Mouse (Mus musculus): ENCODE results near the gene Cd300ld3. TPM values are rescaled to one million over a fixed set of nuclear protein-coding genes. Genes with fewer than 3 reads are reported as not detected.

The Cd300ld3 gene
- total RNA-seq (2017), result 58.7 and 61.0 TPM in 2 replicates

DNA sequence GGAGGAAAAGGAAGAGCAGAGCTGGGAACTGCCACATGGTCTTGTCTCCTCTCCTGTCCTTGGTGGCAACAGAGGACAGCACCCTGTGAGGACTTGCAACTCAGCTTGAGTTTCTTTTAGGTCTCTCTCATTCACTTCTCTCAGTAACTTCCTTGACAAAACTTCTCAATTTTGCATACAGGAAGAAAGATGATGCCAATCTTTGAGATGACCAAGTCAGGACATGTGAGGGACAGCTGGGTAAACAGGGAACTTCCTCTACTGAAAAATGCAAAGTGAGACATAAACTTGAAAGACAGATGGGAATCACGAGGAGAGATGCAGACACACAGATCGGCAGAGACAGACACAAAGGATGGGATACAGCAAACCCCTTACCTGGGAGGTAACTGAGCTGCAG is at the start of gene Cd300ld3:
TSS of gene Cd300ld3 (minus strand) at position 151 of the 400 bp plus-strand sequence.
- ATAC-seq (ENCODE audit: extremely low read depth, insufficient number of reproducible peaks, low FRiP score, poor library complexity, severe bottlenecking), result no peak

DNA sequence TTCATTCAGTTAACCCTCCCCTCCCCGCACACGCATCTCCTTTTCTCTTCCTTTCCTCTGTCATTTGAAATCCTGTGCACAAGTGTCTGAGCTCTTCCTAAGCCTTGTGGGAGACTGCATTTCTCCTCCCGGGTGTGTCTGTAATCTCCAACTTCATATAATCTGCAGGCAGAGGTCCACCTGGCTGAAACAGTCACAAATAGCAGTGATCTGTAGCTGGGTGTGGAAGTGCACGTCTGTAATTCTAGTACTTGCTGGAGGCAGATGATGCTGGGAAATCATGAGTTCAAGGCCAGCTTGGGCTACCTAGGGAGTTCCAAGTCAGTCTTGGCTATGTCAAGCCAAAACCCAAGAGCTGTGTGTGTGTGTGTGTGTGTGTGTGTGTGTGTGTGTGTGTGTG is 43.9 kb upstream of the Cd300ld3 start:
- ATAC-seq (ENCODE audit: extremely low read depth, insufficient number of reproducible peaks, low FRiP score, poor library complexity, severe bottlenecking), result no peak

DNA sequence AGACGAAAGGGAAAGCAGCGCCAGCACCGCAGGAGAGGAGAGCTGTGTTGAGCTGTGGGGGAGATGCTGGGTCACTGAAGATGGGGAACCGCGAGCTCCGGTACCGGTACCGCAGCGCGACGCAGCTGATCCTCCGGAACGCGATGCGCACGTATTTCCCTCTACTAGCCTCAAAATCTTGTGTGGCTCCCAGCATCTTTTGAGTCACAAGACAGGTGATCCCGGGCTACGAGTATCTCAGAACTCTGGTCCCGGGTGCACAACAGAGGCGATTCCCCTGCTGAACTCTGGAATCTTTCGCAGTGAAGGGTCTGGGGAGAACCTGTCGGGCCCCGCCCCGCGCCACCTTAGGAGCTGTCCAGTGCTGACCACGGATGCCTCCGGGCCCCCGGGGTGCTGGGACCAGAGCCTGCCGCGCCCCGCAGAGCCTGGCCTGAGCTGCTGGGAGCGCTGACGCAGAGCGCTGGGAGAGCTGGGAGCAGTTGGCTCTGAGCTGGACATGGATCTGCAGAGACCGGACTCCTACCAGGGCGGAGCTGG is 43.2 kb upstream of the Cd300ld3 start, which contains the start of gene Rab37:
TSS of gene Rab37 (plus strand) at position 70 of the 540 bp plus-strand sequence.
- ATAC-seq (ENCODE audit: extremely low read depth, insufficient number of reproducible peaks, low FRiP score, poor library complexity, severe bottlenecking), result peak; percentile 21

DNA sequence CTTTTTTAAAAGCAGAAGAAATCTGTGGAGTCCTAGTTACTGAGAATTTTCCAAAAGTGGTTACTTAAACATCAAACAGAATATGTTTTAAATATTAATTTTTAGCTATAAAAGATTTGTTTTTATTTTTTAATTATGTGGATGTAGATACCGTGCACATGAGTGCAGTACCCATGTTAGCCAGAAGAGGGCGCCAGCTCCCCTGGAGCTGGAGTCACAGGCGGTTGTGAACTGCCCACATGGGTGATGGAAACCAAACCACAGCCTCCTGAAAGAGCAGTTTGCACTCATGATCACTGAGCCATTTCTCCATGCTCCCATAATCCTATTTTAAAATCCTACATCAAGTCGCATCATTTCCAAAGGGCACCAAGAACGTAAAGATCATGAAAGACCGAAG is 41.6 kb upstream of the Cd300ld3 start:
- no peak for ATAC-seq (ENCODE audit: extremely low read depth, insufficient number of reproducible peaks, low FRiP score, poor library complexity, severe bottlenecking)

DNA sequence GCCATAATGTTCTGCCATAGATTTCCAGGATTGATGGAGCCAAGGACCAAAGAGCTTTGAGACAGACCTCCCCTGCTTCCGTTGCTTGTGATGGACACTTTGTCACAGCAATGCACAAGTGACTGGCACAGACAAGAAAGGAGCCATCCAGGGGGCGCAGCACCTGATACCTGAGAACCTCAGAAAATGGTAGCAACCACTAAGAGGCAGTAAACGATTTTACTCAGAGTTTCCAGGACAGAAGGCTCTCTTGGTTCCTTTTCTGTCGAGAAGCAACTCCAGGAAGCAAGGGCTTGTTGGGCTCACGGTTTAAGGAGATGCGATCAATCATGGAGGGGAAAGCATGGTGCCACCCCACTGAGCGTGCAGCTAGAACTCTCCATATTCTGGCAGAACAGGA is 38.0 kb upstream of the Cd300ld3 start:
- ATAC-seq (ENCODE audit: extremely low read depth, insufficient number of reproducible peaks, low FRiP score, poor library complexity, severe bottlenecking), result no peak

DNA sequence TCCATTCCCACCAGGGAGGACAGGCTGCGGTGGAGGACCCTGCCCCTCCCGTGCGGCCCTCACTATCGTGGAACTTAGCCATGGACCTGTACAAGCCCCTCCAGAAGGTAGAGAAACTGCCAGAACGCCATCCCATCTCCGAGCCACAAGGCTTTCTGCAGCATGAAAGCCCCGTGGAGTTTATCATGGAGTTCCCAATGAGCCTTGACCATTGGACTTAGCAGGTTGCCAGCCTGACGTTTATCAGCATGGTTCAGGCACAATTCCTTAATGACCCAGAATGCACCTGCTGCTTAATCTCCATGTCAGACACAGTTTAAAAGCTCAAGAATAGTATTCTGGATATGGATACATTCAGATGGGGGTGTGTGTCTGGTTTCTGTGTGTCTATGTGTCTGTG is 36.9 kb upstream of the Cd300ld3 start:
- ATAC-seq (ENCODE audit: extremely low read depth, insufficient number of reproducible peaks, low FRiP score, poor library complexity, severe bottlenecking), result no peak

DNA sequence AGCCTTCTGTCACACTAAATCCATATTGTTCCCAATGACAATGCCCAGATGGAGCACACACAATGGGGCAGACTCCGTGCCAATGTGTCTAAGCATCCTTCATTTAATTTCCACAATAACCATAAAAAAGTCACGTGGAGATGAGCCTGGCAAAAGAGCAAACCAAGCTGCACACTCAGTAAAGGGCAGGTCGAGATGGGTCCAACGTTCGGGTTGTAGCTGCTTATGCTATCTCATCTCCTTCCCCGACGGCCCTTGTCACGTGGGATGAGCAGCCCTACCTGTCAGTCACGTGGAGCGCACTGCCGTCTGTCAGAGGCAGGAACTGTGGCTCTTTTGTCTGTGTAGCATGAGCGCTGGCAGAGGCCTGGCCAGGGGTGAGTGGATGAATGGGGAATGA is 36.4 kb upstream of the Cd300ld3 start:
- ATAC-seq (ENCODE audit: extremely low read depth, insufficient number of reproducible peaks, low FRiP score, poor library complexity, severe bottlenecking), result no peak

DNA sequence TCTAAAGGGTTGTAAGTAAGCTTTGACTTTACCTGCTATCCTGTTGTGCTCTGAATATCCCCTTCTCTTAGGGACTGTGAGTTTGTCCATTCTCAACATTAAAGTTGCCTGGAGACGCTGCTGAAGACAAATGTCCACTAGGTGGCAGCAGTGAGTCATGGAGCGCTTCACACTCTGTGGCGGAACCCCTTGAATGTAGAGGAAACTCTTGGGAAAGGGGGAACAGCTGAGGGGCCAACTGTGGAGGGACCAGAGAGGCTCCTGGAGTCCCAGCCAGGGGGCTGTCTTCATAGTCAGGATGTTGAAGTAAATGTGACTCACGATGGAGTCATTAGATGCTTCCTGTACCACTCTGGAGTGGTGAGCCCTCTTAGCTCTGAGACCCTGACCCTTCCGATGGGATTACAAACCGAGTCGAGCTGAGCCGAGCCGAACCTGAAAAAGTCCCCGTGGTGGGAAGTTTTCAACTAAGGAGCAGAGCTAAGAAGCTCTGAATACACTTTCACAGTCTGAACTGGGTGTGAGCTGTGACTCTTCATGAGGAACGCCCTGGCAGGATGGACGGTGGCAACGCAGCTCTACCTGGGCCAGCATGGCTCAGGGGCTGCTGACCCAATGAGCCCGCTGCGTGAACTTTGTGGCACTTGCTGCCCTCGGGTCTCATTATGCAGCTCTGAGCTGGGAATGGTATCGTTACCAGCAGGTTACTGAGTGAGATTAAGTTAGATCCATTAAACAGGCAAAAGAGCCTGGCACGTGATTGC is 35.3 kb upstream of the Cd300ld3 start:
- ATAC-seq (ENCODE audit: extremely low read depth, insufficient number of reproducible peaks, low FRiP score, poor library complexity, severe bottlenecking), result peak; percentile 58; the same call in 1 of the 2 replicates

DNA sequence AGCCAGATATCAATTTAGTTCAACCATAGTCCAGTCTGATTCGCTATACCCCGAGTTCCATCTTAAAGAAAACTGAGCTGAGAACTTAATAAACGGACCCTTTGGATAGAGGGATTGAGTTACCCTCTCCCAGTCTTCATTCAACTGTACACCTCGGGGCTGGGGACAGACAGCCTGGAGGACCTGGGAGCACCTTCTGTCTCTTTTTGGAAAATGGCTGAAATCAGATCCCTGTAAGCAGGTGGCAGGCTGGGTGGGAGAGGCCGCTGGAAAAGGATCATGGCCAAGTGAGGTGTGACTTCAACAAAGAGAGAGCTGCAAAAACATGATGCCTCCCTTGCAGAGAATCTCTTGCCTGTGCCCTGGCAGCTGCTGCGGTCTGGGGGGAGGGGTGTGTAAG is 34.0 kb upstream of the Cd300ld3 start:
- ATAC-seq (ENCODE audit: extremely low read depth, insufficient number of reproducible peaks, low FRiP score, poor library complexity, severe bottlenecking), result no peak

DNA sequence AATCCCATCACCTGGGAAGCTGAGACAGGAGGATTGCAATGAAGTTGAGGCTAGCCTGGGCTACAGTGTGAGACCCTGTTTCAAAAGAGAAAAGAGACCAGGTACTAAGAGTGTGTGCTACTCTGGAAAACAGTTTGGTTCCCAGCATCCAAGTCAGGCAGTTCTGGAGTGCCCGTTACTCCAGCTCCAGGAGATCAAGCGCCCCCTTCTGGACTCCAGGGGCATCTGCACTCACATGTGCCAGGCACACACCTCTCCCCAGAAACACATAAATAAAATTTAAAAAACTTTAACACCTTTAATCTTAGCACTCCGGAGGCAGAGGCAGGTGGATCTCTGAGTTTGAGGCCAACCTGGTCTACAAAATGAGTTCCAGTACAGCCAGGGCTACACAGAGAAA is 33.2 kb upstream of the Cd300ld3 start:
- no peak for ATAC-seq (ENCODE audit: extremely low read depth, insufficient number of reproducible peaks, low FRiP score, poor library complexity, severe bottlenecking)

DNA sequence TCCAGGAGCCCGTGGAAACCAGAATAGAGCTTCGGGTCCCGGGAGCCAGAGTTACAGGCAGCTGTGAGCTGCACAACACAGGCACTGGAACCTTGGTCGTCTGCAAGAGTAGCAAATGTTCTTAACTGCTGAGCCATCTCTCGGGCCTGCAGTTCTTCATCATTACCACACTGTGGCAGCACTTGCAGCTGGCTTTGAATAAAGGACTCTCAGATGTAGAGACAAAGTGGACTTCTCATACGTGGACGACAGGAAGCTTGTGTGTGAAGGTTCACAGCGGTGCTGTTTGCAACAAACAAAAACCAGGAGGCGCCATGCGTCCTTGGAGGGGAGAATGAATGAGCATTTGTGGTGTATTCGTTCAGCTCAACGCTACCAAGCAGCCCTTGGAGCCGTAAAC is 32.7 kb upstream of the Cd300ld3 start:
- peak; percentile 66 for ATAC-seq (ENCODE audit: extremely low read depth, insufficient number of reproducible peaks, low FRiP score, poor library complexity, severe bottlenecking)

DNA sequence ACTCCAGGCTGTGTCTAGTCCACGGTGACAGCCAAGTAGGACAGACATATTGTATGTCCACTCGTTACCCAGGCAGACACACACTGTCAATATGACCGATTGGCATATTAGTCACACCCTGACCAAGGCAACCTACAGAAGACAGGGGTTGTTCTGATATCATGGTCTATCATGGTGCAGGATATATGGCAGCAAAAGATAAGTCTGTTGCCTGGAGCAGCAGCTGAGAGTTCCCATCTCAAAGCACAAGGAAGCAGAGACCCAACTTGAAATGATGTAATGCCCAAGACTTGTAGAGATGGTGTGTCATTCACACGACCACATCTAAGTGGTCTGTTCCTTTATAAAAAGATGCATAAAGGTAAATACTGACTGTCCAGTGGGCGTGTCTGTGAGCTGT is 30.5 kb upstream of the Cd300ld3 start:
- ATAC-seq (ENCODE audit: extremely low read depth, insufficient number of reproducible peaks, low FRiP score, poor library complexity, severe bottlenecking), result no peak

DNA sequence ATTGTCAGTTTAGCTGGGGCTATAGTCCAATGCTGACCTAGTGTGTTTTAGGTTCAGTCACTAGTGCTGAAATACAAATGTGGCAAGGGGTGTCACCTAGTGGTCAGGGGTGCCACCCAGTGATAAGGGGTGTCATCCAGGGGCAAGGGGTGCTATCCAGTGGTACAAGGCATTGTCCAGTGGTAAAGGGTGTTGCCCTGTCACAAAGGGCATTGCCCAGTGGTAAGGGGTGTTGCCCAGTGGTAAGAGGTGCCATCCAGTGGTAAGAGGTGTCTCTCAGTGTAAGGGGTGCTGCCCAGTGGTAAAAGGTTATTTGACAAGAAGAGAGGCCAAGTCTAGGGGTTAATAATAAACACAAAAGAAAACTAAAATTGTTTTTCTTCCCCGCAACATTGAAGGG is 29.2 kb upstream of the Cd300ld3 start:
- no peak for ATAC-seq (ENCODE audit: extremely low read depth, insufficient number of reproducible peaks, low FRiP score, poor library complexity, severe bottlenecking)

DNA sequence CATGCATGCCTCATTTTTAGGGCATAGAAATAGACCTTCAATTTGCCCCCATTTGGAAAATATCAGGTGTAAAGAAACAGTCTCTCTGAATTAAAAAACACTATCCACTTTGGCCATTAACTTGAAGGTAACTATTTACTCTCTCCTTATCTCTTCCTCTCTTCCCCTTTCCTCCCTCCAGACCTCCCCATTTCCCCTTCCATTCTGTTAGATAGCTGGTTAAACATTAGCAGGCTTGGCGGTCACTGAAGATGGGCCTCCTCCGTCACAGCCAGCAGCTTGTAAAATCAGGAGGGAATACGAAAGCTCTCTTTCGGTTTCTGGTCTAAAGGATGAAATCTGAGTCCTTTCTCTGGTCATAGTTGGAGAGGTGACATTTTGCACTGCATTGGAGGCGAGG is 27.6 kb upstream of the Cd300ld3 start:
- ATAC-seq (ENCODE audit: extremely low read depth, insufficient number of reproducible peaks, low FRiP score, poor library complexity, severe bottlenecking), result no peak

DNA sequence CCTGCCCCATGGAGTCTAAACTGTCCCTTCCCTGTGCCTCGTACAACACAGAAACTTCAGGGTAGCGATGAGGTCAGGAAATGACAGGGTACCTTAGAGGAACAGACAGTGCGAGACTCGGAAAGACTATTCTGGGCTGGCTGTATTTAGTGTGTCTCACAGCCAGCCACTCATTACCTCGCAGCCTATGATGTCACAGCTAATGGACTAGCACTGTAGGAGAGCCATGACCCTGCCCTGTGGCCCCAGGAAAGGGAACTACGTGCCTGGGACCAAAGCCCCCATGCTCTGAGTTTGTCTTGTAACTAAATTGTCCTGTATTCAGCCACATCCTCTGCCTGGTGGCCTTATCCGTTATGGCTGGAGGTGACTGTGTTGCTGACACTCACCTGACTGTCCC is 27.2 kb upstream of the Cd300ld3 start:
- ATAC-seq (ENCODE audit: extremely low read depth, insufficient number of reproducible peaks, low FRiP score, poor library complexity, severe bottlenecking), result no peak

DNA sequence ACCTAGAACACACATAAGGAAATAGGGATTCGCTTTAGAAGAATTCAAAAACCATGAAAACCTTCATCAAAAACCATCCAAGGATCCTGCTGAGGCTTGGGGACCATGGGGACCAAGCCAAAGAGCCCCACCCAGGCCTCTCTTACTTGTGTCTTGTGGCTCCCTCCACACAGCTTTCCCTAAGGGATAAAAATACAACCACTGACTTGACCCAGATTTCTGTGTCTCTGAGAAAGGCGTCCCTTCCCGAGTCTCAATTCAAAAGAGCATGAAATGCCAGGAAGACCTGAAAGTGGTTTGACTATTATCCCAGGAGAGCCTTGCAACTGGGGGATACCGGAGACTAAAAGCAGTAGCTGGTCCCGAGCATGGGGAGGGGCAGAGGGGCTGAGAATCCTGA is 24.8 kb upstream of the Cd300ld3 start:
- no peak for ATAC-seq (ENCODE audit: extremely low read depth, insufficient number of reproducible peaks, low FRiP score, poor library complexity, severe bottlenecking)

DNA sequence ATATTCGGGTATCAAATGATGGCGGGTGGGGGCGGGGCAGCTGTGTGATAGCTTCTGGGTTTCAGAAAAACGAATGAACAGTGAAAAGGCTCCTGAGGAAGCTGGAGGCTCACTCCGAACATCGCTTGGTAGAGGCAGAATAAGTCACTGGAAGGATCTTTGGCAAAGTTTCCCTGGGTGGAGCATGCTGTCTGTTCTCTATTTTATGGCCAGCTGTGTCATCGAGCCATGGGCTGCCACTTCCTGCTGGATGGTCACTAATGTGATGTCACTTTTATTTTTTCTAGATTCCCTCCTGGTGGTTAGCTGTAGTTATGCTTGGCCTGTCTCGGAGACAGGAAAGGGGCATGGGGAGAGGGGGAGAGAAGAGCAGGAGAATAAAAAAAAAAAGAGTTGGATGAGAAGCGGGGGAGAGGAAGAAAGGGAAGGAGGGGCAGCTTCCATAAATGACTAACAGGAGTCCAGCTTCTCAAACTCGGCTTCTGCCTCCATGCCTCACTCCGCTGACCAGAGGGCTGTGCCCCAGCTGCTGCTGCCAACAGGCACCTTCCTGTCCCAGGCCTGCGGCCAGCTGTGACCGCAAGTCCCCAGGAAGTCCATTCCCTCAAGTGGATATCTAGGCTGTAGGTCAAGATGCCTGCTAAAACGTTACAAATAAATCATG is 23.6 kb upstream of the Cd300ld3 start:
- no peak for ATAC-seq (ENCODE audit: extremely low read depth, insufficient number of reproducible peaks, low FRiP score, poor library complexity, severe bottlenecking)

DNA sequence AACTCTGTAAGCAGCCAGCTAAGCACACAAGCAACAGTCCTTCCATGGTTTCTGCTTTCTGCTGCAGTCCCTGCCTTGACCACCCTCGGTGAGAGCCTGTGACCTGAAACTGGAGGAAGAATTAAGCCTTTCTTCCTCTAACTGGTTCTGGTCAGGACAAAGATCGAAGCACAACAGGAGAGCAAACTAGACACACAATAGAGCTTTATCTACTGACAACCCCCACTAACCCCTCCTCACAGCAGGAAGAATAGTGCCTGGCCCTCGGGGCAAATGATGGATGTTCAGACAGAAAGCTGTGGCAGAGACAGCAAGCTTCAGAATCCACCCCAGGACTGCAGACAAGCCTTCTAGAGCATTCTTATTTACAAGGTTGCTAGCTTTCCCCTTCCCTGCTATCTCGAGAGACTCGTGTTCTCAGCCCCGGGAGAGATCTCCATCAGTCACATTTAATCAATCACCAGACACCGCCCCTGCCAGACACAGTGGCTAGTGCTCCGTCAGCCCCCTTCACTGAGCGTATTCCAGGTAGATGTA is 22.9 kb upstream of the Cd300ld3 start:
- no peak for ATAC-seq (ENCODE audit: extremely low read depth, insufficient number of reproducible peaks, low FRiP score, poor library complexity, severe bottlenecking)

DNA sequence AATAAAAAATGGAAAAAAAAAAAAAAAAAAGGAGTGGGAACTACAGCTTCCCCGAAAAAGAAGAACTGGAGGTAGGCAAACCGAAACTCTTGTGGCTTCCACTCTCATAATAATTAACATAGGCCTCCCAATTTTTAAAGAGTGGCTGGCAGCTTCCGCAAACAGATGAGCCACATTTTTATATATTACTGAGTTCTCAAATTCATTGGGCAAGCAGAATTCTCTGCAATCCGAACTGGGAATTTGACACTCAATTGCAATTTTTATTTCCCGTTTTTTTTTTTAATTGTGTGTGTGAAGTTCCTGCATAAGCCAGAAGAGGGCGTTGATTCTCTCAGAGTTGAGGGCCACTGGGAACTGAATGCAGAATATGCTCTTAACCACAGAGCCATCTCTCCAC is 18.6 kb upstream of the Cd300ld3 start:
- ATAC-seq (ENCODE audit: extremely low read depth, insufficient number of reproducible peaks, low FRiP score, poor library complexity, severe bottlenecking), result no peak

DNA sequence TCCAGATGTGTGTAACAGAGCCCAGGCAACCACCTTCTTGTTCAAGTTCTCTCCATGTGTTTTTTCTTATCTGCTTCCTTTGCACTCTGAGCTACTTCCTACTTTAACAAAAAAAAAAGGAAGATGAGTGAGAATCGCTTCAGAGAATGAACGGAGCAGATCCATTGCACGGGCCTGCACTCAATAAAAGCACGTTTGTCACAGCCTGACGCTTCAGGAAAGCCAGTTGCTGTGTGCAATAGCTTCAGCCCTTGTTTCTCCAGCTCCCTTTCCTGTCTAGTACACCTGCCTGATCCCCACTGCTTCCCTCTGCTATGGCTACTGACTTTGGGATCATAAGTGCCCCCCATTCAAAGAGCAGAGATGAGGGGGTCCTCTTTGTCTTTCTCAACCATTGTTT is 13.9 kb upstream of the Cd300ld3 start, which contains the start of gene Cd300e:
TSS of gene Cd300e (minus strand) at position 101 of the 400 bp plus-strand sequence.
- ATAC-seq (ENCODE audit: extremely low read depth, insufficient number of reproducible peaks, low FRiP score, poor library complexity, severe bottlenecking), result no peak

Measured in neutrophil, adult 5-6 weeks (primary cell).